Mouse (Mus musculus) E14TG2a.4 (cell line): Measurements from ENCODE around the gene Fli1.

Source experiments
- CTCF ChIP-seq: conservative IDR thresholded peaks from 2 replicates; pipeline ENCODE4 v1.5.1; 2014; ENCODE audit warnings: low read length
- NANOG ChIP-seq: IDR thresholded peaks from 2 replicates; pipeline ENCODE4 v1.6.1; 2014; ENCODE audit warnings: borderline replicate concordance, low read length, mixed read lengths

DNA sequence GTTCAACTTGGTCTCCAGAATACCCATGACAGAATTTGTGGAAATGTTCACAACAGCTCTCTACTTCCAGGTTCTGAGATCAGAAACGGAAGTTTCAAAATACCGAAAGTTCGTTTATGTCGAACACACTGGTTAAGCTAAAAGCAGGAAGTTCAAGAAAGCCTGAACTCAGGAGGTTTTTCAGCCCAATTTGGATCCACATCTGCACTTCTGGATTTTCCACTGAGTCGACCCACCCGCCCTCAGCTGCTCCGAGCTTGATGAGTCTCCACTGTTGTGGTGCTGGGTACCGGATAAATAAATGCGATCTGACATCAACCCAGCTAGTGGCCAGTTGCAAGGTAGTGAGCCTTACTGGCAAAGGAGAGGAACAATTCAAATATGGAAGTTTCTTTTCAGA lies 26.0 kb downstream of the Fli1 start:
- TF ChIP-seq CTCF (no peak), NANOG (no peak)
